Mouse (Mus musculus): ENCODE data around the gene Slc9a2.

Gene Slc9a2

GRCm38 (mm10) chr1:40785876-40786445 is 105.6 kb downstream of the Slc9a2 start:
- DNase-seq (ENCODE audit: low spot score in 2 of 2) = no peak

GRCm38 (mm10) chr1:40788956-40789355 is 108.6 kb downstream of the Slc9a2 start:
- DNase-seq (ENCODE audit: low spot score in 2 of 2) = no peak

- no peak for DNase-seq (ENCODE audit: low spot score in 2 of 2)
Measured at GRCm38 (mm10) chr1:40789666-40790233, 109.4 kb downstream of the Slc9a2 start.

GRCm38 (mm10) chr1:40790324-40791141 is 110.2 kb downstream of the Slc9a2 start, which contains the start of gene Mfsd9:
TSS of gene Mfsd9 (minus strand) at chr1:40790687.
- DNase-seq (ENCODE audit: low spot score in 2 of 2) = peak; percentile 77 to 87

- no peak for DNase-seq (ENCODE audit: low spot score in 2 of 2)
Measured at GRCm38 (mm10) chr1:40795508-40795907, 115.1 kb downstream of the Slc9a2 start.

GRCm38 (mm10) chr1:40797348-40797747 is 117.0 kb downstream of the Slc9a2 start:
- DNase-seq (ENCODE audit: low spot score in 2 of 2) = peak; percentile 44

- DNase-seq (ENCODE audit: low spot score in 2 of 2) = no peak
Measured at GRCm38 (mm10) chr1:40799121-40799520, 118.7 kb downstream of the Slc9a2 start.

- DNase-seq (ENCODE audit: low spot score in 2 of 2) = no peak
Measured at GRCm38 (mm10) chr1:40800908-40801307, 120.5 kb downstream of the Slc9a2 start.

GRCm38 (mm10) chr1:40802759-40803158 is 122.4 kb downstream of the Slc9a2 start:
- peak; percentile 27 to 29 for DNase-seq (ENCODE audit: low spot score in 2 of 2)

GRCm38 (mm10) chr1:40804118-40804517 is 123.7 kb downstream of the Slc9a2 start:
- DNase-seq (ENCODE audit: low spot score in 2 of 2) = no peak

GRCm38 (mm10) chr1:40805351-40805750 is 125.0 kb downstream of the Slc9a2 start, which contains the start of gene Tmem182:
TSS of gene Tmem182 (plus strand) at chr1:40805601.
- no peak for DNase-seq (ENCODE audit: low spot score in 2 of 2)

GRCm38 (mm10) chr1:40805891-40806290 is 125.5 kb downstream of the Slc9a2 start:
- DNase-seq (ENCODE audit: low spot score in 2 of 2) = no peak

- DNase-seq (ENCODE audit: low spot score in 2 of 2) = no peak
Measured at GRCm38 (mm10) chr1:40808643-40809042, 128.3 kb downstream of the Slc9a2 start.

GRCm38 (mm10) chr1:40815071-40815845 is 134.9 kb downstream of the Slc9a2 start:
- no peak for DNase-seq (ENCODE audit: low spot score in 2 of 2)
